ENCODE assay signal across 9 mouse cellular contexts in genomic region chr3:59005996-59006730, GRCm38 (mm10). TPM values are rescaled to one million over a fixed set of nuclear protein-coding genes. Genes with fewer than 3 reads are reported as not detected.
DNase-seq lines count a peak whose midpoint lies in the region; ATAC-seq and TF ChIP-seq lines count a peak whose summit lies in the region.
"Had no signal": no experiment of that assay in that cellular context is flagged by ENCODE, and none has a peak within 500 bp of the region (broad histone marks: within the 10 kb centered on the region; RNA-seq: fewer than 3 reads in every experiment).

No protein-coding gene starts in this region.

- peak overlapping the region; percentile 82 for H3K9ac ChIP-seq in hindbrain, postnatal 0 days (replicated peaks; ENCODE audit: low read length)
- H3K9ac ChIP-seq in limb, embryonic 15.5 days: peak overlapping the region; percentile 53
- peak overlapping the region; percentile 53 for H3K9ac ChIP-seq in neural tube, embryonic 11.5 days (ENCODE audit: low read length)

- peak overlapping the region; percentile 31; the same call in 1 of the 2 replicates for H3K27ac ChIP-seq in gastrocnemius, adult 2 months
- H3K27ac ChIP-seq in hindbrain, postnatal 0 days: peak overlapping the region; percentile 91
- H3K27ac ChIP-seq in limb, embryonic 15.5 days: peak overlapping the region; percentile 93
- peak overlapping the region; percentile 75 for H3K27ac ChIP-seq in neural tube, embryonic 11.5 days (ENCODE audit: low read depth, low read length)
- no peak overlapping the region for H3K27ac ChIP-seq in thymus, adult 2 months (ENCODE audit: control insufficient read depth, insufficient read depth, low read length)

- no peak for DNase-seq in frontal cortex, postnatal 14 days (ENCODE audit: low spot score in 2 of 2)
- DNase-seq in cerebellum, adult 9-10 months: peak; percentile 76
- peak; percentile 39 for DNase-seq in gastrocnemius, adult 2 months
- peak; percentile 78 for DNase-seq in hindbrain, postnatal 0 days (ENCODE audit: low spot score)
- peak; percentile 75 for DNase-seq in neural tube, embryonic 11.5 days (ENCODE audit: low spot score)
- peak; percentile 49 for DNase-seq in thymus, adult 2 months

- TF ChIP-seq POLR2A in thymus, adult 2 months (IDR thresholded peaks at IDR 0.05; ENCODE audit: control insufficient read depth, extremely low read depth, insufficient read depth, low read length, poor library complexity): no peak

- peak overlapping the region; percentile 75 for H3K4me3 ChIP-seq in gastrocnemius, adult 2 months
- peak overlapping the region; percentile 73 for H3K4me3 ChIP-seq in hindbrain, postnatal 0 days (ENCODE audit: low read length)
- H3K4me3 ChIP-seq in limb, embryonic 15.5 days: peak overlapping the region; percentile 72
- peak overlapping the region; percentile 79 for H3K4me3 ChIP-seq in neural tube, embryonic 11.5 days (ENCODE audit: low read depth, low read length)
- peak overlapping the region; percentile 41 for H3K4me3 ChIP-seq in thymus, adult 2 months (ENCODE audit: control insufficient read depth, insufficient read depth, low read length)

- intact Hi-C loops in gastrocnemius, adult 2 months (cut with DNase I): no loop called here

- no peaks in the 10 kb centered on the region for H3K9me3 ChIP-seq in hindbrain, postnatal 0 days (ENCODE audit: low read length)
- H3K9me3 ChIP-seq in limb, embryonic 15.5 days: no peaks in the 10 kb centered on the region
- H3K9me3 ChIP-seq in neural tube, embryonic 11.5 days (ENCODE audit: control insufficient read depth, low read length): no peaks in the 10 kb centered on the region

- peak overlapping the region; percentile 75 for H3K4me2 ChIP-seq in hindbrain, postnatal 0 days (ENCODE audit: low read depth, low read length)
- peak overlapping the region; percentile 99 for H3K4me2 ChIP-seq in limb, embryonic 15.5 days
- peak overlapping the region; percentile 99 for H3K4me2 ChIP-seq in neural tube, embryonic 11.5 days (ENCODE audit: low read depth)

- WGBS in hindbrain, postnatal 0 days: under 1% methylated on average over 73 of the region's 83 CpGs
- under 1% methylated on average over 81 of the region's 83 CpGs for WGBS in limb, embryonic 15.5 days
- under 1% methylated on average over 62 of the region's 83 CpGs for WGBS in neural tube, embryonic 11.5 days
- under 1% methylated on average over 83 of the region's 83 CpGs for WGBS in thymus, adult 2 months

- TF ChIP-seq CTCF in gastrocnemius, adult 2 months (IDR thresholded peaks at IDR 0.05): no peak
- peak; percentile 34; the same call in 1 of the 2 replicates for TF ChIP-seq CTCF in hindbrain, postnatal 0 days (IDR thresholded peaks at IDR 0.05; ENCODE audit: low read depth)
- TF ChIP-seq CTCF in thymus, adult 2 months (IDR thresholded peaks at IDR 0.05; ENCODE audit: borderline replicate concordance, control insufficient read depth, extremely low read depth, insufficient read depth, low read length, poor library complexity): no peak

- H3K27me3 ChIP-seq in hindbrain, postnatal 0 days (ENCODE audit: insufficient read depth, low read length): no peaks in the 10 kb centered on the region
- H3K27me3 ChIP-seq in limb, embryonic 15.5 days: peaks cover 12% of the 10 kb centered on the region; the same call in 1 of the 2 replicates
- H3K27me3 ChIP-seq in neural tube, embryonic 11.5 days (ENCODE audit: control insufficient read depth, insufficient read depth, low read length): no peaks in the 10 kb centered on the region
- H3K27me3 ChIP-seq in thymus, adult 2 months (ENCODE audit: control insufficient read depth, insufficient read depth, low read length): peaks cover 3% of the 10 kb centered on the region; the same call in 1 of the 2 replicates

- H3K4me1 ChIP-seq in hindbrain, postnatal 0 days (ENCODE audit: insufficient read depth, low read length): no peaks in the 10 kb centered on the region; the same call in 1 of the 2 replicates
- peaks cover 13% of the 10 kb centered on the region for H3K4me1 ChIP-seq in limb, embryonic 15.5 days
- H3K4me1 ChIP-seq in neural tube, embryonic 11.5 days (ENCODE audit: control insufficient read depth, insufficient read depth, low read length): no peaks in the 10 kb centered on the region; the same call in 1 of the 2 replicates
- H3K4me1 ChIP-seq in thymus, adult 2 months (replicated peaks; ENCODE audit: control insufficient read depth, insufficient read depth, low read length): peaks cover 19% of the 10 kb centered on the region

- H3K36me3 ChIP-seq in hindbrain, postnatal 0 days (ENCODE audit: insufficient read depth, low read length): no peaks in the 10 kb centered on the region
- H3K36me3 ChIP-seq in limb, embryonic 15.5 days: no peaks in the 10 kb centered on the region
- no peaks in the 10 kb centered on the region for H3K36me3 ChIP-seq in neural tube, embryonic 11.5 days (ENCODE audit: control insufficient read depth, insufficient read depth, low read length)
- H3K36me3 ChIP-seq in thymus, adult 2 months (ENCODE audit: control insufficient read depth, insufficient read depth, low read length): no peaks in the 10 kb centered on the region

- ATAC-seq in frontal cortex, adult (ENCODE audit: low TSS enrichment): peak; percentile 17
- ATAC-seq in hindbrain, postnatal 0 days: peak; percentile 84
- peak; percentile 36 for ATAC-seq in limb, embryonic 15.5 days (ENCODE audit: insufficient number of reproducible peaks, low FRiP score, low TSS enrichment, low read depth)
- ATAC-seq in neural tube, embryonic 11.5 days (ENCODE audit: insufficient read depth, low FRiP score, low TSS enrichment): peak; percentile 67

RNA-seq across cellular contexts. Expression of gene Med12l, which starts 0.5 kb away (rescaled TPM):
- under 1 TPM; 0.54 to 0.92 TPM for total RNA-seq in gastrocnemius, adult 2 months (2021)
- total RNA-seq in hindbrain, postnatal 0 days (2014; rRNA removed): 14.5 and 20.5 TPM in 2 replicates
- polyA plus RNA-seq in hindbrain, postnatal 0 days (2015; fragmentation: Nextera tagmentation; extraction: Ambion mirVana): 3.3 and 4.1 TPM in 2 replicates
- polyA plus RNA-seq in limb, embryonic 15.5 days (2015; fragmentation: Nextera tagmentation; extraction: Ambion mirVana): 1.9 and 2.0 TPM in 2 replicates
- polyA plus RNA-seq in neural tube, embryonic 11.5 days (2014; fragmentation: Nextera tagmentation; extraction: Ambion mirVana): 3.5 and 3.9 TPM in 2 replicates
- polyA plus RNA-seq in thymus, adult 2 months (2012; rRNA removed): 3.3 and 4.2 TPM in 2 replicates
- polyA plus RNA-seq: C2C12 had no signal

Comparison
In these comparisons a context has a peak if more than half of its experiments do, and no peak if none do; other contexts are left out.
1. ATAC-seq: peak in every context shown above with its lines; median percentile 84 in hindbrain, postnatal 0 days; 67 in neural tube, embryonic 11.5 days; 36 in limb, embryonic 15.5 days; 17 in frontal cortex, adult.
2. DNase-seq: peak in cerebellum, adult 9-10 months (single experiment), gastrocnemius, adult 2 months (single experiment), hindbrain, postnatal 0 days (single experiment), neural tube, embryonic 11.5 days (single experiment) and thymus, adult 2 months (single experiment); none in frontal cortex, postnatal 14 days (0 of 2).
3. Peak in every context shown above with its lines, with median percentiles within 50 percentile points of each other: H3K4me3 ChIP-seq, H3K4me2 ChIP-seq and H3K9ac ChIP-seq.